Mouse (Mus musculus) CH12.LX (cell line): ENCODE data around the gene Numb. TPM values are rescaled to one million over a fixed set of nuclear protein-coding genes. Genes with fewer than 3 reads are reported as not detected.

Experiments used
- DNase-seq: peaks from one replicate; pipeline ENCODE4 v3.0.0-alpha.2; 2013; ENCODE audit errors: extremely low read depth
- H3K27ac ChIP-seq: 2 replicates; pipeline ENCODE4 v1.5.1; 2012; ENCODE audit warnings: low read depth, mild to moderate bottlenecking, control low read depth, moderate library complexity; ENCODE audit not compliant: insufficient read depth
- H3K27me3 ChIP-seq: replicated peaks from 2 replicates; pipeline ENCODE3; 2012; ENCODE audit warnings: inconsistent platforms
- H3K36me3 ChIP-seq, 2 experiments: replicated peaks in 1 of 2; 2 replicates each; pipeline versions ENCODE3 to v1.6.1; 2012; ENCODE audit warnings: inconsistent platforms in 1 of 2, low read length in 1 of 2, mild to moderate bottlenecking in 1 of 2, mixed read lengths in 1 of 2, moderate library complexity in 1 of 2; ENCODE audit not compliant: control insufficient read depth in 1 of 2, insufficient read depth in 1 of 2
- H3K4me1 ChIP-seq, 2 experiments: 2 replicates each; pipeline ENCODE4 v1.6.1; 2012; ENCODE audit warnings: inconsistent platforms in 1 of 2, moderate library complexity in 1 of 2; ENCODE audit not compliant: insufficient read depth in 2 of 2, control insufficient read depth in 1 of 2
- H3K4me2 ChIP-seq: 2 replicates; pipeline ENCODE4 v1.6.1; 2012; ENCODE audit warnings: low read depth, mild to moderate bottlenecking, control low read depth; ENCODE audit not compliant: poor library complexity, insufficient read depth, severe bottlenecking
- H3K4me3 ChIP-seq, 3 experiments: fragments of 150-350 bp in 1 of 3; sonication (generic) in 1 of 3; replicated peaks in 1 of 3; 2 replicates each; pipeline versions ENCODE3 to v1.5.1; 2011 to 2012; ENCODE audit warnings: low read depth in 2 of 3, low read length in 2 of 3, mild to moderate bottlenecking in 2 of 3, moderate library complexity in 2 of 3, control low read depth in 1 of 3, improper control_type of control experiment in 1 of 3, inconsistent platforms in 1 of 3, mixed read lengths in 1 of 3; ENCODE audit not compliant: poor library complexity in 1 of 3
- H3K79me2 ChIP-seq: replicated peaks from 2 replicates; pipeline ENCODE4 v1.6.1; 2012; ENCODE audit warnings: mild to moderate bottlenecking, moderate library complexity; ENCODE audit not compliant: control insufficient read depth, poor library complexity, insufficient read depth, severe bottlenecking; ENCODE audit errors: extremely low read depth
- H3K9ac ChIP-seq: 2 replicates; pipeline ENCODE4 v1.6.1; 2012; ENCODE audit warnings: low read depth, mild to moderate bottlenecking, control low read depth, moderate library complexity; ENCODE audit not compliant: insufficient read depth
- H3K9me3 ChIP-seq: replicated peaks from 2 replicates; pipeline ENCODE3; 2012; ENCODE audit warnings: low read length, inconsistent platforms, mixed read lengths
- CHD1 ChIP-seq: IDR thresholded peaks from 2 replicates; pipeline ENCODE4 v1.6.1; 2012; ENCODE audit warnings: low read depth, low read length, improper control_type of control experiment, inconsistent platforms
- CHD2 ChIP-seq: IDR thresholded peaks from 2 replicates; pipeline ENCODE4 v1.6.1; 2011; ENCODE audit warnings: low read length, improper control_type of control experiment
- CTCF ChIP-seq, 2 experiments: IDR thresholded peaks in 1 of 2; conservative IDR thresholded peaks in 1 of 2; 2 replicates each; pipeline ENCODE4 v1.5.1; 2011 to 2012; ENCODE audit warnings: low read depth in 2 of 2, low read length in 2 of 2, improper control_type of control experiment in 1 of 2, inconsistent platforms in 1 of 2, mild to moderate bottlenecking in 1 of 2, moderate library complexity in 1 of 2
- EP300 ChIP-seq: IDR thresholded peaks from 2 replicates; pipeline ENCODE4 v1.6.1; 2011; ENCODE audit warnings: low read length, improper control_type of control experiment
- ETS1 ChIP-seq: conservative IDR thresholded peaks from 2 replicates; pipeline ENCODE4 v1.6.1; 2012; ENCODE audit warnings: low read depth, mild to moderate bottlenecking, inconsistent platforms, low read length, improper control_type of control experiment, moderate library complexity
- GABPA ChIP-seq: IDR thresholded peaks from 2 replicates; pipeline ENCODE4 v1.6.1; 2012; ENCODE audit warnings: low read depth, low read length, improper control_type of control experiment, inconsistent platforms; ENCODE audit not compliant: insufficient replicate concordance
- IRF4 ChIP-seq: IDR thresholded peaks from 2 replicates; pipeline ENCODE4 v1.6.1; 2014; ENCODE audit warnings: low read depth, mild to moderate bottlenecking, inconsistent platforms, low read length, improper control_type of control experiment
- JUN ChIP-seq: IDR thresholded peaks from 2 replicates; pipeline ENCODE4 v1.6.1; 2011; ENCODE audit warnings: low read depth, mild to moderate bottlenecking, low read length, improper control_type of control experiment, moderate library complexity; ENCODE audit not compliant: insufficient read depth
- JUND ChIP-seq: conservative IDR thresholded peaks from 2 replicates; pipeline ENCODE4 v1.6.1; 2011; ENCODE audit warnings: low read depth, low read length, improper control_type of control experiment
- MAZ ChIP-seq: IDR thresholded peaks from 2 replicates; pipeline ENCODE4 v1.6.1; 2012; ENCODE audit warnings: low read depth, mild to moderate bottlenecking, inconsistent platforms, low read length, improper control_type of control experiment, moderate library complexity
- MEF2A ChIP-seq: IDR thresholded peaks from 2 replicates; pipeline ENCODE4 v1.6.1; 2014; ENCODE audit warnings: low read depth, mild to moderate bottlenecking, inconsistent platforms, low read length, improper control_type of control experiment, borderline replicate concordance
- MXI1 ChIP-seq: IDR thresholded peaks from 2 replicates; pipeline ENCODE4 v1.6.1; 2011; ENCODE audit warnings: mild to moderate bottlenecking, low read depth, low read length, improper control_type of control experiment
- MYC ChIP-seq: IDR thresholded peaks from 2 replicates; pipeline ENCODE4 v1.6.1; 2011; ENCODE audit warnings: low read depth, mild to moderate bottlenecking, improper control_type of control experiment, low read length
- NELFE ChIP-seq: IDR thresholded peaks from 2 replicates; pipeline ENCODE4 v1.6.1; 2011; ENCODE audit warnings: low read depth, low read length, improper control_type of control experiment
- NRF1 ChIP-seq: IDR thresholded peaks from 2 replicates; pipeline ENCODE4 v1.6.1; 2014; ENCODE audit warnings: low read depth, mild to moderate bottlenecking, inconsistent platforms, low read length, improper control_type of control experiment, moderate library complexity
- PAX5 ChIP-seq: IDR thresholded peaks from 2 replicates; pipeline ENCODE4 v1.6.1; 2012; ENCODE audit warnings: low read length, inconsistent platforms, mixed read lengths
- POLR2AphosphoS2 ChIP-seq: IDR thresholded peaks from 2 replicates; pipeline ENCODE4 v1.6.1; 2011; ENCODE audit warnings: low read depth, low read length, improper control_type of control experiment
- RAD21 ChIP-seq: IDR thresholded peaks from 2 replicates; pipeline ENCODE4 v1.6.1; 2011; ENCODE audit warnings: low read depth, mild to moderate bottlenecking, low read length, improper control_type of control experiment, moderate library complexity
- RCOR1 ChIP-seq: conservative IDR thresholded peaks from 2 replicates; pipeline ENCODE4 v1.6.1; 2012; ENCODE audit warnings: low read depth, mild to moderate bottlenecking, inconsistent platforms, low read length, improper control_type of control experiment
- TBP ChIP-seq: conservative IDR thresholded peaks from 2 replicates; pipeline ENCODE4 v1.6.1; 2011; ENCODE audit warnings: low read depth, low read length, improper control_type of control experiment
- TCF12 ChIP-seq: IDR thresholded peaks from 2 replicates; pipeline ENCODE4 v1.6.1; 2014; ENCODE audit warnings: low read depth, mild to moderate bottlenecking, inconsistent platforms, low read length, improper control_type of control experiment
- UBTF ChIP-seq: IDR thresholded peaks from 2 replicates; pipeline ENCODE4 v1.6.1; 2012; ENCODE audit warnings: low read depth, mild to moderate bottlenecking, inconsistent platforms, low read length, improper control_type of control experiment, moderate library complexity
- USF2 ChIP-seq: conservative IDR thresholded peaks from 2 replicates; pipeline ENCODE4 v1.6.1; 2011; ENCODE audit warnings: low read depth, low read length, improper control_type of control experiment
- ZC3H11A ChIP-seq: IDR thresholded peaks from 2 replicates; pipeline ENCODE4 v1.6.1; 2012; ENCODE audit warnings: low read depth, mild to moderate bottlenecking, inconsistent platforms, low read length, improper control_type of control experiment
- ZKSCAN1 ChIP-seq: IDR thresholded peaks from 2 replicates; pipeline ENCODE4 v1.6.1; 2012; ENCODE audit warnings: low read depth, inconsistent platforms, low read length, improper control_type of control experiment, borderline replicate concordance
- ZMIZ1 ChIP-seq: IDR thresholded peaks from 2 replicates; pipeline ENCODE4 v1.6.1; 2012; ENCODE audit warnings: low read depth, mild to moderate bottlenecking, inconsistent platforms, low read length, improper control_type of control experiment
- ZNF384 ChIP-seq: IDR thresholded peaks from 2 replicates; pipeline ENCODE4 v1.6.1; 2012; ENCODE audit warnings: low read depth, low read length, improper control_type of control experiment, inconsistent platforms
- dilution Hi-C: fragments of 300-500 bp; cut with MboI; formaldehyde crosslinking; loops from 2 replicates; pipeline ENCODE4 v1.14.3; 2020; ENCODE audit warnings: low sequenced_read_pairs; ENCODE audit not compliant: extremely low pct_unique_long_range_greater_than_20kb, extremely low pct_ligation_motif_present
- in situ Hi-C: fragments of 300-500 bp; cut with MboI; formaldehyde crosslinking; loops from 3 replicates; pipeline ENCODE4 v1.14.3; 2019; ENCODE audit warnings: low sequenced_read_pairs, low pct_ligation_motif_present, low pct_unique_long_range_greater_than_20kb, mixed read lengths
- polyA plus RNA-seq: library from polyadenylated mRNA; unstranded; fragments of >175 nt; gene quantifications from 2 replicates; pipeline ENCODE4 v1.2.1, GENCODE M21; 2012; ENCODE audit warnings: low read depth; ENCODE audit not compliant: insufficient read length
- total RNA-seq, 2 experiments: library from RNA; depleted of rRNA; stranded (reverse); fragments of 300-350 nt in 1 of 2; fragments of >200 nt in 1 of 2; gene quantifications; 2 replicates each; pipeline ENCODE4 v1.2.3; 2012 to 2014

Gene Numb
- total and polyA plus RNA-seq, 3 experiments: 5.3 to 6.9 (median 5.7) TPM

DNA sequence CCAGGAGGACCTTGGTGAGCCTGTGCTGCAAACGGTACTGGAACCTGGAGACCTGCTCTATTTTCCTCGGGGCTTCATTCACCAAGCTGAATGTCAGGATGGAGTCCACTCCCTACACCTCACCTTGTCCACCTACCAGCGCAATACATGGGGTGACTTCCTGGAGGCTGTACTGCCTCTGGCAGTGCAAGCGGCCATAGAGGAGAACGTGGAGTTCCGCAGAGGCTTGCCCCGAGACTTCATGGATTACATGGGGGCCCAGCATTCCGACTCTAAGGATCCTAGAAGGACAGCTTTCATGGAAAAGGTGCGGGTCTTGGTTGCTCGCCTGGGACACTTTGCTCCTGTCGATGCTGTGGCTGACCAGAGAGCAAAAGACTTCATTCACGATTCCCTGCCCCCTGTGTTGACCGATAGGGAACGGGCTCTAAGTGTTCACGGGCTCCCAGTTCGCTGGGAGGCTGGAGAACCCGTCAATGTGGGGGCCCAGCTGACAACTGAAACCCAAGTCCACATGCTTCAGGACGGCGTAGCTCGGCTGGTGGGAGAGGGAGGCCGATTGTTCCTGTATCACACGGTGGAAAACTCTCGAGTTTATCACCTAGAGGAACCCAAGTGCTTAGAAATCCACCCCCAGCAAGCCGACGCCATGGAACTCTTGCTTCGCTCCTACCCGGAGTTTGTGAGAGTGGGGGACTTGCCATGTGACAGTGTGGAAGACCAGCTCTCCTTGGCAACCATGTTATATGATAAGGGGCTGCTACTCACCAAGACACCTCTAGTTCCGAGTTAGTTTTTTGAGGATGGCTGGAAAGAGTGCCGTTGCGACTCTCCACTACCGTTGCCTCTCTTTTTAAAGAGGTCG lies 30.2 kb upstream of the Numb start:
- in situ Hi-C loops: loop anchor here (25.0 kb wide), 2 partner anchors 110 to 310 kb away; partner anchors contain the start of genes Acot3 and Acot5
- peaks cover 37% of the 10 kb centered on the region for H3K79me2 ChIP-seq
- no peaks in the 10 kb centered on the region for H3K27me3 ChIP-seq
- peaks cover 0 to 36% of the 10 kb centered on the region in 2 experiments for H3K36me3 ChIP-seq
- H3K4me3 ChIP-seq: peak overlapping the region; percentile 72 to 90 (median 82)
- peaks cover 7 to 37% of the 10 kb centered on the region in 2 experiments for H3K4me1 ChIP-seq
- peak overlapping the region; percentile 79 for H3K4me2 ChIP-seq
- no peak for DNase-seq
- no peak overlapping the region for H3K27ac ChIP-seq
- no peaks in the 10 kb centered on the region for H3K9me3 ChIP-seq
- TF ChIP-seq TCF12 (no peak), GABPA (no peak), TBP (no peak), JUN (no peak), MEF2A (no peak), ZMIZ1 (no peak), USF2 (no peak), ZC3H11A (no peak), IRF4 (no peak), PAX5 (no peak), EP300 (no peak)
- dilution Hi-C loops: no loop called here
- H3K9ac ChIP-seq: peak overlapping the region; percentile 80; the same call in 1 of the 2 replicates

DNA sequence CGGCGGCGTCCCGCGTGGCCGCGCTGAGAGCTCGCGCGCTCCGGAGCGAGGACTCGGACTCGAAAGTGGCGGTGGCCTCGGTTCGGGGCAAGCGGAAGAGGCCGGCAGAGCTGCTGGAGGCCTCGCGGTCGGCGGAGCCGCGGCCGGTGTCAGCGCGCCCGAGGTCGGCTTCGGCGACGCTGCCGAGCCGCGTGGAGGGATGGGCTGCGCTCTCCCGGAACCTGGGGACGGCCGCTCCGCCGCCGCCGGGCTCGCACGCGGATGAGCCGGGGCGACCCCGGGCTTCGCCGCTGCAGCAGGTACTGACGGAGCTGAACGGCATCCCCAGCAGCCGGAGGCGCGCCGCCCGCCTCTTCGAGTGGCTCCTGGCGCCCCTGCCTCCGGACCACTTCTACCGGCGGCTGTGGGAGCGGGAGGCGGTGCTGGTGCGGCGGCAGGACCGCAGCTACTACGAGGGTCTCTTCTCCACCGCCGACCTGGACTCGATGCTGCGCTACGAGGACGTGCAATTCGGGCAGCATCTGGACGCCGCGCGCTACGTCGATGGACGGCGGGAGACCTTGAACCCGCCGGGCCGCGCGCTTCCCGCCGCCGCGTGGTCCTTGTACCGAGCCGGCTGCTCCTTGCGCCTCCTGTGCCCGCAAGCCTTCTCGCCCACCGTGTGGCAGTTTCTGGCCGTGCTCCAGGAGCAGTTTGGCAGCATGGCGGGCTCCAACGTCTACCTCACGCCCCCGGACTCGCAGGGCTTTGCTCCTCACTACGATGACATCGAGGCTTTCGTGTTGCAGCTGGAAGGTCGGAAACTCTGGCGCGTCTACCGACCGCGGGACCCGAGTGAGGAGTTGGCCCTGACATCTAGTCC lies 29.3 kb upstream of the Numb start:
- peak; percentile 48 for DNase-seq
- Histone ChIP-seq H3K4me3 (peak overlapping the region; percentile 72 to 90 (median 82)), H3K36me3 (peaks cover 0 to 31% of the 10 kb centered on the region in 2 experiments), H3K79me2 (peaks cover 37% of the 10 kb centered on the region), H3K9me3 (peaks cover 3% of the 10 kb centered on the region), H3K27ac (peak overlapping the region; percentile 59), H3K9ac (peak overlapping the region; percentile 80), H3K4me1 (peaks cover 7 to 37% of the 10 kb centered on the region in 2 experiments), H3K4me2 (peak overlapping the region; percentile 79), H3K27me3 (no peaks in the 10 kb centered on the region)
- dilution Hi-C loops (no loop called here), in situ Hi-C loops (loop anchor here (25.0 kb wide), 2 partner anchors 111 to 311 kb away; partner anchors contain the start of genes Acot3 and Acot5)
- TF ChIP-seq USF2 (no peak), ZMIZ1 (no peak), JUND (no peak), ETS1 (no peak), MYC (0 out of 2 replicates have a peak, but pooled peaks have one; percentile 21), NRF1 (no peak), UBTF (peak; percentile 62), POLR2AphosphoS2 (0 out of 2 replicates have a peak, but pooled peaks have one; percentile 0), NELFE (no peak), CHD2 (no peak), CTCF (conservative IDR thresholded peaks at IDR 0.05 in 1 of 2, IDR thresholded peaks at IDR 0.05 in 1 of 2; ENCODE audit: low read depth in 2 of 2, low read length in 2 of 2) (no peak), GABPA (no peak), MXI1 (peak; percentile 63), CHD1 (no peak), ZC3H11A (no peak), PAX5 (no peak), RCOR1 (no peak), ZNF384 (no peak), ZKSCAN1 (no peak), EP300 (no peak), RAD21 (no peak), MAZ (no peak), JUN (no peak)
